ENCODE assay signal across 23 mouse cellular contexts in genomic region chr6:72698559-72698958, GRCm38 (mm10).
"Had no signal": no experiment of that assay in that cellular context is flagged by ENCODE, and none has a peak within 500 bp of the region (broad histone marks: within the 10 kb centered on the region; RNA-seq: fewer than 3 reads in every experiment).

No protein-coding gene starts in this region.

- H3K27me3 ChIP-seq: heart, embryonic 12.5 days; hindbrain, embryonic 12.5 days; hindbrain, embryonic 15.5 days; kidney, embryonic 15.5 days; limb, embryonic 12.5 days; liver, embryonic 13.5 days had no signal

- H3K4me2 ChIP-seq: heart, embryonic 12.5 days; hindbrain, embryonic 12.5 days; hindbrain, embryonic 15.5 days; kidney, embryonic 15.5 days; limb, embryonic 12.5 days; liver, embryonic 11.5 days; liver, embryonic 13.5 days had no signal

- ATAC-seq: hindbrain, postnatal 0 days; intestine, embryonic 16.5 days had no signal

- H3K36me3 ChIP-seq: heart, embryonic 12.5 days; hindbrain, embryonic 12.5 days; hindbrain, embryonic 15.5 days; liver, embryonic 13.5 days had no signal

- DNase-seq: gastrocnemius, postnatal 25 days; heart, adult 18-20 months; heart, postnatal 10 days; kidney, adult 11 months; kidney, adult 2 months; kidney, adult 9 months; kidney, postnatal 14 days; kidney, postnatal 36 days; layer of hippocampus, adult 9-11 months; layer of hippocampus, postnatal 36 days; liver; liver, embryonic 13.5 days had no signal

- H3K9ac ChIP-seq: heart, embryonic 12.5 days; hindbrain, embryonic 12.5 days; hindbrain, embryonic 15.5 days; kidney, embryonic 15.5 days; limb, embryonic 12.5 days; liver, embryonic 13.5 days had no signal

- H3K9me3 ChIP-seq: heart, embryonic 10.5 days; heart, embryonic 12.5 days; hindbrain, embryonic 12.5 days; hindbrain, embryonic 15.5 days; kidney, embryonic 15.5 days; limb, embryonic 10.5 days; limb, embryonic 12.5 days; liver, embryonic 13.5 days had no signal

- H3K4me3 ChIP-seq: heart, embryonic 10.5 days; heart, embryonic 12.5 days; hindbrain, embryonic 12.5 days; hindbrain, embryonic 15.5 days; kidney, embryonic 15.5 days; limb, embryonic 10.5 days; limb, embryonic 12.5 days; liver, embryonic 13.5 days had no signal

- H3K27ac ChIP-seq: heart, embryonic 10.5 days; hindbrain, embryonic 12.5 days; hindbrain, embryonic 15.5 days; hindbrain, postnatal 0 days; kidney, postnatal 0 days; limb, embryonic 10.5 days; limb, embryonic 12.5 days; liver, embryonic 13.5 days had no signal
